Mouse (Mus musculus): Measurements from ENCODE around the gene Tex26.

Tex26 gene

DNA sequence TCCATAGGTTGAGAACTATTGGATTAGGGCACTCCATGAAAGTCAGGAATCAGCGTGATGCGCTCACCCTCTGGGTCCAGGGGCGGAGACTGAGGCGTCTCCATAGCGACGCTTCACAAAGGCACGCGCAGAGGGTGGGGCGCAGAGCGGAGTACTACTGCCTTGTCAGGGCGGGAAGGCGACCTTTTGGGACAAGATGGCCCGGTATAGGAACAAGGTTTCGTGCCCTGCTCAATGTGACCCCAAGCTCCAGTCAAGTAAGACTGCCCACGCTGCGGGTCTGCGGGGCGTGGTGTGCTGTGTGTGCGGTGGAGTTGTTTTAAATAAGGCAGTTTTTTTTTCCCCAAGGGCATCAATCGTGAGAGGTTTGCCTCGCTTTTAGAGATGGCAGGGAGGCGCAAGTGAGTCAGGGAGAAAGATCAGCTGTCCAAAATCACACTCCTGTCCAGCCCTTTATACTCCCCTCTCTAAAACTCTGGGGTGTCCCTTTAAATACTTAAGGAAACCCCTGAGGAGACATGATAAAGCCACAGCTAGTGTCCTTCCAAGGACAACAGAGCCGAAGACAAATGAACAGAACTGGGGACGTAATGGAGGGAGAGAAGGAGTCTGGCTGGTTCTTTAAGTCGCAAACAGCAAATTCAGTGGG, at the start of gene Tex26:
Gene Tex26, plus strand, starts transcription at position 130 of the 649 bp plus-strand sequence.
- peak; percentile 43 for DNase-seq (ENCODE audit: low read depth, low spot score)

- DNase-seq (ENCODE audit: low read depth, low spot score): no peak
Observed at GRCm38 (mm10) chr5:149391574-149392375, 47.7 kb upstream of the Tex26 start.

DNA sequence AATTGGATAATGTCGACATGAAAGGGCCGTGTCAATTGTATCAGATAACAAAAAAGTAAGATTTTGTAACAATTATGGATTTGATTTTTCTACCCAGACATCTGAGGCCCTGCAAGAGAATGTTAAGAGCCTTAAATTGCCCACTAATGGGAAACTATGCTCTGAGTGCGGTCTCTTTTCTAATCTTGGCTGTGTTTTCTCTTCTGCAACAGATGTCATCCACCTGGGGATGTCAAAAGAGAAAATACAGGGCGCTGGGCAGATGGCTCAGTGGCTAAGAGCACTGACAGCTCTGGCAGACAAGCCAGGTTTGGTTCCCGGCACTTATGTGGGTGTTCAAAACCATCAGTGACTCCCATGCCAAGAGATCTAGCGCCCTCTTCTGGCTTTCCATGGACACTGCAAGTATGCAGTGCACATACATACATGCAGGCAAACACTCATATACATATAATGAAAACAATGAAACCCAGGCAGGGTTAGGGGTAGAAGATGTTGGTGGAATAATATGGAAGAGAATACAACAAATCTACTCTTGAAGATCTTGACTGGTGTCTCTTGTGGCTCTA, 47.0 kb upstream of the Tex26 start:
- DNase-seq (ENCODE audit: low read depth, low spot score): no peak

DNA sequence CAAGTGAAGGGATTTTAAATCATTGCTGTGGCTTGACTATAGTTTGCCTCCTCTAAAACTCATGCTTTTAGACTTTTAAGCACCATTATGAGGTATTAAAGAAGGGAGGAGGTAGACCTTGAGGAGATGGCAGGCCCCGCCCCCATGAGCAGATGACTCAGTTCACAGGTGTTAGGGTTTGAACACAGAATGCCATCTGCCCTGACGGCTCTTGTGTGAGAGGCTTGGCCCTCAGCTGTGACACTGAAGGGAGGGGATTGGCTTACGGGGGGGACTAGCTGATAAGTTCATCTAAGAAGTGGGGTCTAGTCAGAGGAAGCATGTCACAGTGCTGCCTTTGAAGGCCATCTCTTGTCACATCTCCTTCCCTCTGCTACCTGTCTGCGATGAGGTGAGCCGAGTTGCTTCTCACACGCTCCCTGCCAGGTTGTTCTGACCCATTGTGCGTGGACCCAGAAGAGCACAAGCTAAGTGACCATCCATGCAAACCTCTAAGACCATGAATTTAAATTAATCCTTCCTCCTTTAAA, 37.9 kb upstream of the Tex26 start:
- DNase-seq (ENCODE audit: low read depth, low spot score): no peak

DNA sequence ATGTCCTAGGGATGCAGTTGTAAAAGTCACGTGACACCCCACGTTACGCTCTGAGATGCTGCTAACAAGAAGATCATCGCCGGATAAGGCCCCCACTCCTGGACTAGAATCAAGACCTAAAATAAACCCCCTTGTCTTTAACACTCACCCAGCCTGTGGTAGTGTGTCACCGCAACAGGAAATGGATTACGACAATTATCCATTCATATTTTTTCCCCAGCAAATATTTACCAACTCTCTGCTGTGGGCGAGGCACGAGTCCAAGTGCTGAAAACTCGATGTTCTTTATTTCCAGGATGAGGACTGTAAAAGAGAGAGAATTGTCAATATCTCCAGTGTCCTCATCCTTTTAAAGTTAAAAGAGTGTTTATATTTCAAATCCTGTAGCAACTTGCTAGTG, 37.4 kb upstream of the Tex26 start:
- no peak for DNase-seq (ENCODE audit: low read depth, low spot score)

DNA sequence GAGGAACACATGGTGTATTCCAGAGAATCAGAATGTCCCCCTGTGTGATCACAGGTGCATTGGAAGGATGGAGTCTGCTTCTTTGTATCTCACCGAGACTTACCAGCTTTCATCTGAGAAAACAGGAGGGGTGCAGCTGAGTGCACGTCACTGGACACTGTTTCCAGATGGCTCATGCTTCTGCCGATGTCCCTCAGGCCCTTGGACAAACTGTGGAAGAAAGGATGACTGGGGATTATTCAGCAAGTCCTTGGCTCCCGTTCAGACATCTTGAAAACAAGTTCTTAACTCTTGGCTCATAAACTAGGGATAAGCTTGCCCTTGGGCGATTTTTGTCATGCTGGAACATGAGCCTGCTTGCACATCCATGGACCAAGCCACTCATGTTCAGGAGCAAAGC, 36.1 kb upstream of the Tex26 start:
- no peak for DNase-seq (ENCODE audit: low read depth, low spot score)

GRCm38 (mm10) chr5:149404710-149405109, 34.8 kb upstream of the Tex26 start:
- DNase-seq (ENCODE audit: low read depth, low spot score): no peak

- DNase-seq (ENCODE audit: low read depth, low spot score): no peak
Observed at GRCm38 (mm10) chr5:149406791-149407276, 32.6 kb upstream of the Tex26 start.

DNA sequence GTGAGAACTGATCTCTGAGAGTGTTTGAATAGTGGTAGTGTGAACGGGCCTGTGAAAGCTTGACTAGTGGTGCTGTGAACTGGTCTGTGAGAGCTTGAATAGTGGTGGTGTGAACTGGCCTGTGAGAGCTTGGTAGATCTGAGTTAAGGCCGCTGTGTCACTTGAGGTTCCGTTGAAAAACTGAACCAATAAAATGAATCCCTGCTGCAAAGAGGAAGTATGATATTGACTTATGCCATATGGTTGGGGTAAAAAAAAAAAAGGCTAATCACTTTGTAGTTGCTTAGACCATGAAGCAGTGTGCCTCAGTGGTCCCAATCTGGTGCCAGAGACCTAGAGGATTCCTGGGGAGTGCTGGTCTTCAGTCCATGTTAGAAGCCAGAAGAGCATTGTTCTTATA, 30.0 kb upstream of the Tex26 start:
- DNase-seq (ENCODE audit: low read depth, low spot score): no peak

- DNase-seq (ENCODE audit: low read depth, low spot score): peak; percentile 19
Observed at GRCm38 (mm10) chr5:149411509-149412193, 27.8 kb upstream of the Tex26 start, which contains the start of gene Medag. Gene Medag, plus strand, starts transcription at chr5:149411749.

- DNase-seq (ENCODE audit: low read depth, low spot score): no peak
Observed at GRCm38 (mm10) chr5:149412194-149412575, 27.3 kb upstream of the Tex26 start.

GRCm38 (mm10) chr5:149412671-149413070, 26.8 kb upstream of the Tex26 start:
- no peak for DNase-seq (ENCODE audit: low read depth, low spot score)

- DNase-seq (ENCODE audit: low read depth, low spot score): no peak
Observed at GRCm38 (mm10) chr5:149414369-149415167, 24.9 kb upstream of the Tex26 start.

DNA sequence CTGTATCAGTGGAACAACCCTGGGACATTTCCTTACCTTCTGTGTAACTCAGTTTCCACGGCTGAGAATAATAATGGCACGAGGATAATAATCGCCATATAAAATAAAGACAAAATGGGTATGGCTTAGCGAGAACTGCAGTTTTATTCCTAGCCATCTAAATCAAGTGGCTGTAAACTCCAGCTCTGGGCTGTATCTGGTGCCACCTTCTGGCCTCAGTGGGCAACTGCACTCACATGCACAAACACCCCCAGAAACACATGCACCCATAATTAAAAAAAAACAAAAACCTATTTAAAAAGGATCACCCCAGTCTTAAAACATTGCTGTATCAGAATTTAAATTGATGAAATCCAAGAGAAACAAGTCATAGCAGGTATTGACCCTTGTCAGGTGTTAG, 22.1 kb upstream of the Tex26 start:
- DNase-seq (ENCODE audit: low read depth, low spot score): no peak

DNA sequence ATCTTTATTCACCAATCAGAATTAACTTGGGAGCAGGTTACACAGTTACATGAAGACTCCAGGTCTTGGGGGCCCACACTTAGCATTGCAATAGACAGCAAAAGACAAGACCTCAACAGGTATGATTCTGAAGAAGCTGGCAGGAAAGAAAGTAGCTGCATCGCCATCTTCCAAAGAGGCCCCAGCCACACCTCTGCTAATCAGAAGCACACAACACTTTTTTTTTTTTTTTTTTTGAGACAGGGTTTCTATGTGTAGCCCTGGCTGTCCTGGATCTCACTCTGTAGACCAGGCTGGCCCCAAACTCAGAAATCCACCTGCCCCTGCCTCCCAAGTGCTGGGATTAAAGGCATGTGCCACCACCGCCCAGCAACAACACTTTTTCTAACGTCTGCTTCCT, 12.9 kb upstream of the Tex26 start:
- no peak for DNase-seq (ENCODE audit: low read depth, low spot score)

GRCm38 (mm10) chr5:149427277-149428060, 12.0 kb upstream of the Tex26 start:
- no peak for DNase-seq (ENCODE audit: low read depth, low spot score)

DNA sequence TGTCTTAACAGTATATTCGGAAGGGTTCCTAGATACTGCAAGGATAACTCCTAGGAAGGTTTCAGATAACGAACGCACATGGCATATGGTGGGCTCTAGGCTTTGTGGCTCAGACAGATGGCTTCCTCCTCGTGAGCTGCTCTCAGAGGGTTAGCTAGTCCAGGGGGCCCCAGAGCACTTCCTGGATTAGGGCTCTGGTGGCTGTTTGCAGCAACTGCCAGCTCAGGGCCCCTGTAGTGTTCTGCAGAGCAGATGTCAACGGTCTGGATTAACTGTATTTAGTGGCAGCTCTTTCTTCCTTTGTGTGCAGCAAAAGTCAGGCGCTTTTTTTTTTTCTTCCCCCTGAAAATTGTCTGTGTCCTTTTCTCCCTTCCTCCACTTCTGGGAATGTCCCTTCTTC, 11.1 kb upstream of the Tex26 start:
- DNase-seq (ENCODE audit: low read depth, low spot score): peak; percentile 73

- peak; percentile 33 for DNase-seq (ENCODE audit: low read depth, low spot score)
Observed at GRCm38 (mm10) chr5:149428810-149429255, 10.6 kb upstream of the Tex26 start.

DNA sequence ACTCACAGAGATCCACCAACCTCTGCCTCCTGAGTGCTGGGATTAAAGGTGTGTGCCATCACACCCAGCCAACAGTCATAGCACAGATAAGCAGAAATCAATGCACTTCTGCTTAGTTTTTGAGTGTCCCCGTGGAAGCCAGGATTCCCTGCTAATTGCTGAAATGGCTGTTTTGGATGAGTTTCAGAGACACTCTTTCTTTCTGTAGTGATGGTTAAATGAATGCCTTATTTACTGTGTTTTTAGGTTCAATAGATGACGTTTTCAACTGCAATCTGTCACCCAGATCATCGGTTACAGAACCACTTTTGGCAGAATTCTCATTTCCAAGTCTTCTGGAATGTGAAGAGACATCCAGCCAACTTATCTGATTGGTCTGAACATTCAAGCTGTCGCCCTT, 9.9 kb upstream of the Tex26 start:
- no peak for DNase-seq (ENCODE audit: low read depth, low spot score)

DNA sequence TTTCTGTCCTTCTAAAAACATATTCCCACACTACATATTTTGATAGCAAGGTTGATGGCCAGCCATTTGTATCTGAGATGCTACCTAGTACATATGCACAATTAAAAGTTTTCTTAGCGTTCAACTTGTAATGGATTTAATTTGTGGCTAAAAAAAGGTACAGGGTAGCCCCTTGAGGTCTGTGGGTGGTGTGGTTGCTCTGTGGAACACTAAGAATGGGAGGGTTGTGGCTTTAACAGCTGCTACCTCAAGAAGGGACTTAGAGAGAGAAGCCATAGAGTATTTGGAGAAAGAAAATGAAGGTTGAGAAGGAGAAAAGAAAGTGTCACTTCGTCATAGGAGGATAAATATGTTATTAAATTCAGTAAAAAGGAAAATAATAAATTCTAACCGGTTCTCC, 8.5 kb upstream of the Tex26 start:
- no peak for DNase-seq (ENCODE audit: low read depth, low spot score)

Data from retina, postnatal 7 days (tissue).